Mouse (Mus musculus) gastrocnemius, postnatal 10 days (tissue): Measurements from ENCODE around the gene Map3k1. TPM values are rescaled to one million over a fixed set of nuclear protein-coding genes. Genes with fewer than 3 reads are reported as not detected.

ENCODE experiments used
- DNase-seq: peaks from one replicate; pipeline ENCODE4 v3.0.0; 2021; ENCODE audit warnings: mixed read lengths
- total RNA-seq, 2 experiments: library from RNA; stranded (reverse); gene quantifications; 2 replicates each; pipeline ENCODE4 v1.2.3; 2021

Gene Map3k1
- total RNA-seq, 2 experiments from 2014 or later = 19.0 to 24.4 TPM

DNA sequence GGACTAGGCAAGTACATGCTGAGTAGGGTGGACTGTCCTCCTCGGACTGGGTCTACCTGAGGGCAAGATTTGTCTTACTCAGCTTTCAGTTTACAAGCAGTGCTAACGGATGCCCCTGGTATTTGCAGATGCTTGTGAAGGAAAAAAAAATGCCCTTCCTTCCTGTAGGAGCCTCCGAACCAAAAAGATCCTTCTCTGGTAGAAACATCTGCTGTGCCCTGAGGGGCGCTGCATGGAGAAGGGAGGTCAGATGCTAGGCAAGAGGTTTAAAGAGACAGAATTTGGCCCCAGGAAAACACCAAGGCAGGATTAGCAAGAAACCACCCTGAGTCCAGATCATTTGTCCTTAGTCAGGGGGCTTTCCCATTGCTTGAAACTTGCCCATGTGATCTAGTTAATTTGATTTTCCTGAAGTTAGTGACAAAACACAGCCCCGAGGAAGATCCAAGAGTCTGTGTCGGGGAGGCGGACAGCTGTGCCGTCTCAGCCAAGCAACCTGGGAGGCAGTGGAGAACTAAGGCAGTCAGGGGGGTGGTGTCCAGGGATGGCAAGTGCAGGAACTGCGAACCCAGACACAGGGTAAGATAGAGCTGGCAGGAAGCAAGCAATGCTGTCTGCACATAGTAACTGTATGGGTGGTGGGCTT is 19.2 kb downstream of the Map3k1 start:
- DNase-seq = no peak

- DNase-seq = no peak
These were observed 19.9 kb downstream of the Map3k1 start for GRCm38 (mm10) chr13:111788882-111789281.

GRCm38 (mm10) chr13:111787857-111788619 is 20.8 kb downstream of the Map3k1 start:
- peak; percentile 87 for DNase-seq

- DNase-seq = no peak
These were observed 22.2 kb downstream of the Map3k1 start for GRCm38 (mm10) chr13:111786584-111786983.

DNA sequence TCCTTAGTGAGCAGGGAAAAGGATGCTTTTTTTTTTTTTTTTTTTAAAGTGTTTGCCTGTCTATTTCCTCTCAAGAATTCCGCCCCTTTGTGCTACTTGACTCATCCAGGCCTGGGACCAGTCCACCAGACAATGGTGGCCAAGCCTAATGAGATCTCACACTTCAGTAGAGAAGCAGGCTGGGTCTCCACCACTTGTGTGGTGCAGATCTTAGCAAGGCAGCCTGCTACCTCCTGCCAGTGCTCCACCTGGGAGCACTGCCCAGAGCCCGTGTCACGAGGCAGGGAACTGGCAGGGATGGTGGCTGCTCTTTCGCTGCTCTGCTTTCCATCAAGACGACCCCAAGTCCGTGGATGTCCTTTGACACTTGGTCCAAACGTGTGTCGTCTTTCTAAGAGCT is 25.3 kb downstream of the Map3k1 start:
- no peak for DNase-seq

- DNase-seq = no peak
These were observed 29.3 kb downstream of the Map3k1 start for GRCm38 (mm10) chr13:111779471-111779870.

GRCm38 (mm10) chr13:111778606-111779005 is 30.2 kb downstream of the Map3k1 start:
- no peak for DNase-seq

DNA sequence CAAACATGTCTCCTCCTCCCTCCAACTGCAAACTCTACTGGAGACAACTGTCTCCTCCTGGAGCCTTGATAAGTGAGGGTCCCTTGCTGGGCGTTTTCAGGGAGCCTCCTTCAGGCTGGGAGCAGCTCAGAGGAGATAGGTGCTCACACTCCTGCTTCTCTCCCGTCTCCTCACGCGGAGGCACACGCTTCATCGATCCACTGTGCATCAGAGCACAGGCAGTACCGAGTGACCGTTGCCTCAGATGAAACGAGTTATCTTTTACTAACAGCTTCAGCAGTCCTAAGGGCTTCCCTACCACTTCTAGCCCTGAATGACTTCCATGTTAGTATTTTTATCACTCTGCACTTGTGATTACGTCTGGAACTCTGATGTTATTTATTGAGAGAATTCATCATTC is 30.9 kb downstream of the Map3k1 start:
- no peak for DNase-seq

- no peak for DNase-seq
These were observed 31.6 kb downstream of the Map3k1 start for GRCm38 (mm10) chr13:111777179-111777578.

GRCm38 (mm10) chr13:111772075-111772474 is 36.7 kb downstream of the Map3k1 start:
- no peak for DNase-seq

DNA sequence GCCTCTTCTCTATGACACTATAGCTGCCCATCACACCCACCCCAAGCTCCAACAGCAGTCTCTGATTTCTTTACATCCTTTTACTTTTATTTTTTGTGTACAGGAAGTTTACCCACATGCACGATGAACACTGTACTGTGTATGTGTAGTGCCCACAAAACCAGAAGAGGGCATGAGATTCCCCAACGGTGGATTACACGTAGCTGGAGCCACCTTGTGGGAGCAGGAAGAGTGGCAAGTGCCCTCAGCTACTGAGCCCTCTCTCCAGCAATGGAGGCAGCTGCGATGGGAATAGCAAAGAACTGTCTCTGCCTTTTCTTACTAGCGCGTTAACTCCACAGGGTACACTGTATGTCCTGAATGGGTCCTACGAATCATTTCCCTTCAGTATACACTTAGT is 37.6 kb downstream of the Map3k1 start:
- DNase-seq = peak; percentile 30

GRCm38 (mm10) chr13:111770776-111771175 is 38.0 kb downstream of the Map3k1 start:
- no peak for DNase-seq

DNA sequence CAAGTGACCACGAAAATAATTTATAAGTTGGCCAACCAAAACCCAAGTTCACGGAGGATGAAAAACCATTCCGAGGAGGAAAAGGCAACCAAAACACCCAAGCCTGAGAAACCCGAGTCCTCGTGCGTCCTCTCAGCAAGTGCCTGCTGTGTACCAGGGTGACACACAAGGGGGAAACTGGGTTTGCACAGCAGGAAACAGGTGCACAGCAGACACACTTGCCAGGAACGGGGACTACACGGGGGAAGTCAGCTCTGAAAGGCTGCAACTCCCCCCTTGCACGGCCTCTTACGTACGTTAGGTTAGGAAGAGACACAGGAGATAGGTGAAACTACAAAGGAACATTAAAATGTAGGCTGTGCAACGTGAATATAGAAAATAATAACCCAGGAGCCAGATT is 46.3 kb downstream of the Map3k1 start:
- no peak for DNase-seq

- DNase-seq = no peak
These were observed 51.8 kb downstream of the Map3k1 start for GRCm38 (mm10) chr13:111756986-111757385.

- DNase-seq = no peak
These were observed 52.9 kb downstream of the Map3k1 start for GRCm38 (mm10) chr13:111755937-111756336.

GRCm38 (mm10) chr13:111755377-111755776 is 53.4 kb downstream of the Map3k1 start:
- DNase-seq = no peak

- no peak for DNase-seq
These were observed 55.5 kb downstream of the Map3k1 start for GRCm38 (mm10) chr13:111753321-111753720.

DNA sequence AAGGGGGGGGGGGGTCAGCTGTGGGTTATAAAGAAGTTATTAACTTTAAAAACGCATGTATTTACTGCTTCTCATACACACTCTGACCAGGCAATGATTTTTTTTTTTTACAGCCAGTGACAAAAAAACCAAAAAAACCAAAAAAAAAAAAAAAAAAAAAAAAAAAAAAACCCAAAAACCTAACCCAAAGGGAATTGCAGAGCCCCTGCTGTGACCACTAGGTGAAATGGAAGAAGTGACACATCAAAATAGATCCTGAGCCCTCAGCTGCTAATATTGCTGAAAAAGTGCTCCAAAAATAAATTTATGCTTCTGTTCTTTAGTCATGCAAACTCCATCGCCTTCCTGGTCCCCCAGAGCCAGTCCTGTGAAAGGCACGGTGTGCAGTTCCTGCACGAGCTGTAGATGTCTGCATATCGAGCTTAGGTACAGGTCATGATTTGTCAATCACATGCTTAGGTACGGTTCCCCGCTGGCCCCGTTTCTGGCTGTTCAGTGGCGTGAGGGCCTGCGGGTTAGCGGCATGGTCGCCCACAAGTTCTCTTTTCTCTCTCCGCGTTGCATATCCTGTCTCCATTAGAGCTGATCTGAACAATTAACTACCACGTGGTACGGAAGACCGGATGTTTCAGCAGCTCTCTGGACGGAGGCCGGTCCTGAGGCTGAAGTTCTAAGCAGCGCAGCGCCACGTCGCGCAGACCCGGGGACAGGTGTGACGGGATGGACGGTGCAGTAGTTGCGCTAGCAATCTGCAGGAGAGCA is 60.3 kb downstream of the Map3k1 start:
- DNase-seq = no peak

DNA sequence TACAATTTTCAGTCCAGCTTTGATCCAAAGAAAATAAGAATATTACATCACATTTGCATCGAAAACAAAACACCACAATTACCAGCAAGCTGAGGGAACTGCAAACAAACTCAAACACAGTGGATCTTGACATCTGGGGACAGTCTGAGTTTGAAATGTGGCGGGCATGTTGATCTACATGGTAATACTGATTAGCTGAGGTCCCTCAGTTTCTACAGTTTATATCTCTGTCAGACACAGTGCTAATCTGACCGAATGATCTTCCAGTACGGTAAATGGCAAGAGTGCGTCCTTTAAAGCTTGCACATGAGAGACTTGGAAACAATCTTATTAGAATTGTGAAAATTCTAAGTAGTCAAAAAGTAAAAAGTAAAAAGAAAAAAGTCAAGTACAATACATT is 62.0 kb downstream of the Map3k1 start:
- no peak for DNase-seq

DNA sequence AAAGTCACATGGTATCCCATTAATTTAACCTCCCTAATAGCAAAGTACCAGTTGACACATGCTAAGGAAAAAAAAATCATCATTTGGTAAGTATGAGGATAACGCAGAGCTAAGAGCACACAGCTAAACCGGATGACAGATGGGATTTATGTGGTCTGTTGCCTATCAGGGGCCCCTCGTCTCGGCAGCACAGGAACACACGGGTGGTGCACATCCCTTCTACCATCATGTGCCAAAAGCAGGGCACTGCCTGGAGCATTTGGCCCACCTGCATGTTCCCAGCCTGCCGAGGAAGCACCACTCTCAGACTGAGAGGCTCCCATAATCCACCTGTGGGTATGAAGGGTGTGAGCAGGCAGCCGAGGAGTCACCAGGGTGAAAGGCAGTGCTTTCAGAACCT is 63.6 kb downstream of the Map3k1 start:
- no peak for DNase-seq

- no peak for DNase-seq
These were observed 64.4 kb downstream of the Map3k1 start for GRCm38 (mm10) chr13:111744233-111745000.

DNA sequence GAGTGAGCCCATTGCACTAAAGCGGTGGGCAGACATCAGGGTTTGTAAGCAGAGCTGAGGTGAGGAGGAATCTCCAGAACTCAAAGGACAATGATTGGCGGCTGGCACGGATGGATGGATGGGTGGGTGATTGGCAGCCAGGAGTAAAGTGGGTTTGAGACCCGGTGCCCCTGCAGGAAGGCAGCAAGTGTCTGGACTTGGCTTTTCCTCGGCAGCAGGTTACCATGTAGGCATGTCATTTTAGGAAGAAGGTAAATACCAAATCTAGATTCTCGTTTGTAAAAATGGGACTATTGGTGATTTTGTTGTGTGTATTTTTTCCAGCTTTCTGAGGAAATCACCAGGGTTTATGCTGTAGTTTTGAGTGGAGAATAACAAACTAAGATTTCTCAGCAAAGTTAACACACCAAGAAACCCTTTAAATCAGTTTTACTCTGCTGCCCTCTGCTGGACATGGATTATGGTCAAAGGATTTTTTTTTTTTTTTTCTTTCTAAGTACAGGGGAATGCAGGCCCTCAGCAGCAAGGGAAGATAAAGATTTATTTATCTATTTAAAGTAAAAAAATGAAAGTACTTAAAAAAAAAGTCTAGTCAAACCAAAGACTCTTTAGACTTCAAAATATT is 66.7 kb downstream of the Map3k1 start:
- peak; percentile 50 for DNase-seq
